Mouse (Mus musculus) heart, postnatal 0 days (tissue): ENCODE measurements around the gene Fgd3.

Experiments used
- CTCF ChIP-seq: IDR thresholded peaks from 2 replicates; pipeline ENCODE4 v1.5.1; 2016; ENCODE audit warnings: antibody characterized with exemption, control low read depth, low read depth
- EP300 ChIP-seq: IDR thresholded peaks from 2 replicates; pipeline ENCODE4 v1.6.1; 2016; ENCODE audit warnings: antibody characterized with exemption, low read depth

DNA sequence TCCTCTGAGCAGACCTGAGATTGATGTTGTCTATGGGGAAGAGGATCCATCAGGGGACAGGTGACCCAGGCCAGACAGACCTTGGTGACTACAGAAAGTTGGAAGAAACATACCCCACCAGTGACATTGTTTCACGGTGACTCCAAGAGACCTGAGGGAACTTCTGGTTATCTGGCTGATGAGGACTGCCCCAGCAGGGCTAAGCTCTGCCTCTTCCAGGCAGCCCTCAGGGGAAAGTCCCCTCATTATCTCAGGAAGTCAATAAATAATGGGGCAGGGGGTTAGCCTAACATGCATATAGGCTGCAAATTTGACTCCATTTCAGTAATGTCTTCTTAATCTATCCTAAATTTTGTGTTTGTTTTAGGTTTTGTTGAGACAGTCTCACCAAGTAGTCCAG is 10.6 kb downstream of the Fgd3 start:
- TF ChIP-seq EP300 (no peak), CTCF (no peak)
